In genomic region chr5:144937304-144937703, GRCm38 (mm10) we compare ENCODE assay signal across 13 mouse cellular contexts. TPM values are rescaled to one million over a fixed set of nuclear protein-coding genes. Genes with fewer than 3 reads are reported as not detected.
DNase-seq lines count a peak whose midpoint lies in the region.
"Had no signal": no experiment of that assay in that cellular context is flagged by ENCODE, and none has a peak within 500 bp of the region (broad histone marks: within the 10 kb centered on the region; RNA-seq: fewer than 3 reads in every experiment).

No protein-coding gene starts in this region.

- no peaks in the 10 kb centered on the region for H3K27me3 ChIP-seq in embryonic facial prominence, embryonic 10.5 days (replicated peaks; ENCODE audit: low read depth, poor library complexity, severe bottlenecking)
- H3K27me3 ChIP-seq: heart, embryonic 15.5 days had no signal

- no peak overlapping the region for H3K4me3 ChIP-seq in embryonic facial prominence, embryonic 10.5 days
- H3K4me3 ChIP-seq: heart, embryonic 15.5 days had no signal

- DNase-seq in right cerebral cortex, adult 2 months (ENCODE audit: low spot score in 2 of 2): peak; percentile 61 to 63
- no peak for DNase-seq in right cerebral cortex, postnatal 4 days
- DNase-seq in T-cell, adult 2 months (ENCODE audit: low spot score): peak; percentile 64
- DNase-seq in induced T-regulatory cell, adult 2 months (ENCODE audit: low read depth): peak; percentile 25
- peak; percentile 68 to 80 for DNase-seq in right cerebral cortex, postnatal 36 days (ENCODE audit: low spot score in 2 of 2)
- DNase-seq in embryonic facial prominence, embryonic 10.5 days (ENCODE audit: low spot score): no peak
- DNase-seq in heart, adult 11 months: no peak
- no peak for DNase-seq in gastrocnemius, postnatal 10 days
- DNase-seq: cerebellum, adult 18-20 months; kidney, adult 9 months; lung, adult 2 months had no signal

- no peaks in the 10 kb centered on the region for H3K36me3 ChIP-seq in embryonic facial prominence, embryonic 10.5 days (replicated peaks)
- H3K36me3 ChIP-seq: heart, embryonic 15.5 days had no signal

- WGBS in embryonic facial prominence, embryonic 10.5 days: 78% methylated on average over 2 of the region's 2 CpGs

- no peaks in the 10 kb centered on the region for H3K9me3 ChIP-seq in embryonic facial prominence, embryonic 10.5 days
- H3K9me3 ChIP-seq: heart, embryonic 15.5 days had no signal

- peaks cover 41% of the 10 kb centered on the region for H3K4me1 ChIP-seq in embryonic facial prominence, embryonic 10.5 days

- H3K27ac ChIP-seq in embryonic facial prominence, embryonic 10.5 days (replicated peaks): no peak overlapping the region
- H3K27ac ChIP-seq: heart, embryonic 15.5 days; hindbrain, embryonic 14.5 days had no signal

RNA-seq across cellular contexts. Expression of gene Smurf1, which starts 28.3 kb away (rescaled TPM):
- 14.5 and 17.0 TPM in 2 replicates for polyA plus RNA-seq in embryonic facial prominence, embryonic 10.5 days (2016; fragmentation: Nextera tagmentation; extraction: Ambion mirVana)
- 10 to 100 TPM; 15.7 to 20.2 TPM for total RNA-seq in gastrocnemius, postnatal 10 days (2021)

Comparison
In these comparisons a context has a peak if more than half of its experiments do, and no peak if none do; other contexts are left out.
1. DNase-seq: peak in right cerebral cortex, adult 2 months (2 of 2), T-cell, adult 2 months (single experiment), induced T-regulatory cell, adult 2 months (single experiment) and right cerebral cortex, postnatal 36 days (2 of 2); none in right cerebral cortex, postnatal 4 days (single experiment), embryonic facial prominence, embryonic 10.5 days (single experiment), heart, adult 11 months (single experiment) and gastrocnemius, postnatal 10 days (single experiment).